ENCODE assay signal across 10 mouse cellular contexts in genomic region chr9:96324502-96324901, GRCm38 (mm10). TPM values are rescaled to one million over a fixed set of nuclear protein-coding genes. Genes with fewer than 3 reads are reported as not detected.
A peak's percentile ranks its signal among the peaks of the same experiment; 100 is the strongest.
DNase-seq lines count a peak whose midpoint lies in the region; ATAC-seq lines count a peak whose summit lies in the region.
"Had no signal": no experiment of that assay in that cellular context is flagged by ENCODE, and none has a peak within 500 bp of the region (broad histone marks: within the 10 kb centered on the region; RNA-seq: fewer than 3 reads in every experiment).

No protein-coding gene starts in this region.

- H3K4me2 ChIP-seq in liver, embryonic 13.5 days: no peak overlapping the region
- no peak overlapping the region for H3K4me2 ChIP-seq in liver, embryonic 11.5 days
- no peak overlapping the region for H3K4me2 ChIP-seq in forebrain, embryonic 16.5 days (ENCODE audit: low read length)
- H3K4me2 ChIP-seq: limb, embryonic 12.5 days had no signal

- H3K9me3 ChIP-seq in liver, embryonic 13.5 days (replicated peaks): no peaks in the 10 kb centered on the region
- no peaks in the 10 kb centered on the region for H3K9me3 ChIP-seq in liver, embryonic 11.5 days (ENCODE audit: control insufficient read depth, low read length)
- no peaks in the 10 kb centered on the region for H3K9me3 ChIP-seq in forebrain, embryonic 16.5 days (ENCODE audit: control insufficient read depth, low read length)
- H3K9me3 ChIP-seq: limb, embryonic 12.5 days had no signal

- DNase-seq in liver, embryonic 13.5 days: no peak
- no peak for DNase-seq in liver, embryonic 11.5 days (ENCODE audit: low spot score)
- DNase-seq in kidney, postnatal 14 days: peak; percentile 77
- DNase-seq in retina, embryonic 14.5 days (ENCODE audit: low spot score): peak; percentile 71
- no peak for DNase-seq in urinary bladder, postnatal 10 days (ENCODE audit: low spot score)
- no peak for DNase-seq in heart, postnatal 36 days
- no peak for DNase-seq in gastrocnemius, adult 18-20 months (ENCODE audit: low spot score)
- DNase-seq: thymus, postnatal 36 days had no signal

- H3K9ac ChIP-seq in liver, embryonic 13.5 days: no peak overlapping the region
- no peak overlapping the region for H3K9ac ChIP-seq in liver, embryonic 11.5 days (ENCODE audit: low read depth, low read length)
- no peak overlapping the region for H3K9ac ChIP-seq in forebrain, embryonic 16.5 days (replicated peaks; ENCODE audit: low read depth, low read length)
- H3K9ac ChIP-seq: limb, embryonic 12.5 days had no signal

- H3K4me1 ChIP-seq in liver, embryonic 13.5 days (replicated peaks): no peaks in the 10 kb centered on the region
- no peaks in the 10 kb centered on the region for H3K4me1 ChIP-seq in liver, embryonic 11.5 days (replicated peaks; ENCODE audit: control insufficient read depth, insufficient read depth, low read length)
- no peaks in the 10 kb centered on the region for H3K4me1 ChIP-seq in forebrain, embryonic 16.5 days (replicated peaks; ENCODE audit: control insufficient read depth, insufficient read depth, low read length)

- WGBS in liver, embryonic 13.5 days (ENCODE audit: insufficient replicate concordance): 50% methylated on average over 4 of the region's 4 CpGs
- WGBS in liver, embryonic 11.5 days: 63% methylated on average over 4 of the region's 4 CpGs
- 64% methylated on average over 4 of the region's 4 CpGs for WGBS in forebrain, embryonic 16.5 days

- no peak overlapping the region for H3K27ac ChIP-seq in liver, embryonic 13.5 days
- H3K27ac ChIP-seq in liver, embryonic 11.5 days (ENCODE audit: low read depth, low read length): no peak overlapping the region
- H3K27ac ChIP-seq in forebrain, embryonic 16.5 days (ENCODE audit: low read length): no peak overlapping the region
- H3K27ac ChIP-seq: limb, embryonic 12.5 days had no signal

- H3K36me3 ChIP-seq in liver, embryonic 13.5 days: peaks cover 46% of the 10 kb centered on the region
- peaks cover 3% of the 10 kb centered on the region; the same call in 1 of the 2 replicates for H3K36me3 ChIP-seq in liver, embryonic 11.5 days (ENCODE audit: control insufficient read depth, insufficient read depth, low read length)
- H3K36me3 ChIP-seq in forebrain, embryonic 16.5 days (ENCODE audit: control insufficient read depth, insufficient read depth): no peaks in the 10 kb centered on the region

- intact Hi-C loops in heart, postnatal 36 days (cut with DNase I): no loop called here

- H3K4me3 ChIP-seq in liver, embryonic 13.5 days (replicated peaks): no peak overlapping the region
- no peak overlapping the region for H3K4me3 ChIP-seq in liver, embryonic 11.5 days (ENCODE audit: low read depth, low read length)
- no peak overlapping the region for H3K4me3 ChIP-seq in forebrain, embryonic 16.5 days (replicated peaks; ENCODE audit: low read length)
- H3K4me3 ChIP-seq: limb, embryonic 12.5 days had no signal

- H3K27me3 ChIP-seq in liver, embryonic 13.5 days: no peaks in the 10 kb centered on the region
- no peaks in the 10 kb centered on the region for H3K27me3 ChIP-seq in liver, embryonic 11.5 days (replicated peaks; ENCODE audit: control insufficient read depth, insufficient read depth, low read length)
- H3K27me3 ChIP-seq in forebrain, embryonic 16.5 days (replicated peaks; ENCODE audit: control insufficient read depth, insufficient read depth, low read length): no peaks in the 10 kb centered on the region
- H3K27me3 ChIP-seq: limb, embryonic 12.5 days had no signal

- ATAC-seq in liver, embryonic 13.5 days (ENCODE audit: low read depth): peak; percentile 17
- ATAC-seq in liver, embryonic 11.5 days (replicated peaks; ENCODE audit: low FRiP score): no peak
- ATAC-seq in forebrain, embryonic 16.5 days: peak; percentile 29; the same call in 1 of the 2 replicates

RNA-seq across cellular contexts. Expression of gene Atp1b3, which starts 39.7 kb away (rescaled TPM):
- 87.3 and 98.3 TPM in 2 replicates for polyA plus RNA-seq in liver, embryonic 13.5 days (2015; fragmentation: Nextera tagmentation; extraction: Ambion mirVana)
- 137 and 144 TPM in 2 replicates for polyA plus RNA-seq in liver, embryonic 11.5 days (2014; fragmentation: Nextera tagmentation; extraction: Ambion mirVana)
- polyA plus RNA-seq in forebrain, embryonic 16.5 days (2015; fragmentation: Nextera tagmentation; extraction: Ambion mirVana): 138 and 146 TPM in 2 replicates
- 10 to 100 TPM; 54.8 to 56.6 TPM for total RNA-seq in heart, postnatal 36 days (2021)
- 10 to 100 TPM; 28.9 to 32.8 TPM for total RNA-seq in gastrocnemius, adult 18-20 months (2021)

Comparison
In these comparisons a context has a peak if more than half of its experiments do, and no peak if none do; other contexts are left out.
1. DNase-seq: peak in kidney, postnatal 14 days (single experiment) and retina, embryonic 14.5 days (single experiment); none in liver, embryonic 13.5 days (single experiment), liver, embryonic 11.5 days (single experiment), urinary bladder, postnatal 10 days (single experiment), heart, postnatal 36 days (0 of 2) and gastrocnemius, adult 18-20 months (single experiment).